Mouse (Mus musculus) layer of hippocampus, postnatal 10 days (tissue): ENCODE measurements around the gene Mgat4a. TPM values are rescaled to one million over a fixed set of nuclear protein-coding genes. Genes with fewer than 3 reads are reported as not detected.

Experiments
- DNase-seq, 2 experiments: peaks; one replicate each; pipeline ENCODE4 v3.0.0; 2021; ENCODE audit warnings: low spot score in 2 of 2
- long read RNA-seq: library from polyadenylated mRNA; stranded (forward); transcript quantifications from one replicate; pipeline ENCODE4 v2.0.0, GENCODE M21; 2023
- total RNA-seq, 2 experiments: library from RNA; stranded (reverse); gene quantifications; 2 replicates each; pipeline ENCODE4 v1.2.3; 2021

The Mgat4a gene
- 10 to 100 TPM; 23.9 to 26.6 TPM for total RNA-seq
- long read RNA-seq, full-length matches to known transcripts, result 1 of 3 reads
- long read RNA-seq, partial matches to known transcripts, result 1 of 3 reads
- long read RNA-seq, other reads (novel, unspliced or antisense), result 1 of 3 reads

DNA sequence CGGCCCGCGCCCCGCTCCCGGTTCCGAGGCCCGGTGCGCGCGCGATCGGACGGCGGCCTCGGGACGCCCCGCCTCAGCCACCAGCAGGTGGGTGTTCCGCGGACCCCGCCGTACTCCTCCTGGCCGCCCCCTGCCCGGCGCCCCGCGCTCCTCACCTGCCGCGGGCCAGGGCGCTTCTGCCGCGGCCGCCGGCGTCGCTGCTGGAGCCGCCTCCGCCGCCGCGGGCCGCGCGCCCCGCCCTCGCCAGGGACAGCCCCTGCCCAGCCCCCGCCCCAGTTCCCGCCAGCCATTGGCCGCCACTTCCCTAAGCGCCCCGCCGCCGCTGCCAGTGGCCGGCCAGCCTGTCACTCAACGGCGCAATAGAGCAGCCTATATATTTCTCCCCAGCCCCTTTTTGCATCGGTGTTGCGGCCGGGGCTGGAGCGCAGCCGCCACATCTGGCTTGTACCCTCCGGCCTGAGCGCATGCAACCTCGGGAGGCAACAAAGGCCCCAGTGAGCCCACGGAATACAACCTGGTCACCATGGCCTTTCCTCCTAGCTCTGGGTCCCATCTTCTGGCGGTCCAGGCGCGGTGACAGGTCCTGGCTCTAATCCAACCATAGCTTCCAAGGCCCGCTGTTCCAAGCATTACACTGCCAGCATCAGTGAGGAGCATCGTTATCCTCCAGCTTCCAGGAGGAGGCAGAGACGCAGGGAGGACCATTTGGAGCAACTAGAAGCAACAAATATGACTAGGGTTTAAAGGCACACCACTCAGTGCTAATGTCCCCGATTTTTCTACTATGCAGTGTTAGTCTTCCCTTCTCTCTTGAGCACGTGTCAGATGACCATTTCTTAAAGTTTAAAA, at the start of gene Mgat4a:
TSS of gene Mgat4a (minus strand) at position 207 of the 849 bp plus-strand sequence.
- peak; percentile 82 to 91 for DNase-seq

DNA sequence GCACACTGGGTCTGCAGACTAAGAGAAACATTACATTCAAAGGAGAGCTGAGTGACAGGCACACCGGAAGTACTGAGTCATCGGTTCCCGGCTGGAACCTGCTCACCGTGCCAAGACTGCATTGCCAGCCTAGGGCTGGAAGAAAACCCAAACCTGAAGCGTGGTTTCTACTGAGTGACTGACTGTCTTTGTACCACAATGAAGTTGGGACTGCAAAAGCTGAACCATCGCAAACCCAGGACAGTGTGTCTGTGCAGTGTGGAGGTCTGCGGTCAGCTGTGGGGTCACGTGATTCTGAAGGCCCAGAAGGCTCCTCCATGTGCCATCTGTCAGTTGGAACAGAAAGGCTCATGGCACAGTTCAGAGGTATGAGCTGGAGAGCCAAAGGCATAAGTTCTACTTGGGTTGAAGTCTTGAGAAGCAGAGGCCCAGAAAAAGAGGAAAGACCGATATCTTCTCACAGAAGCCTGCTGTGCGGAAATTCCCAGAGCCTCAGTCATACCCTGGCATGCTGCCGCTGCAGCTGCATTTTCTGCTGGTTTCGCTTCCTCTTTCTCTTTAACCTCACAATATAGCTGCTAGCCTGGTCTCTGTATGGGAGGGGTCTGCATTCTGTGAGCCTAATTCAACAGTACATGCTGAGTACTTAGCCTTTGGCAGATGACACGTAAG, 45.1 kb upstream of the Mgat4a start:
- DNase-seq, result peak; percentile 37 to 47

DNA sequence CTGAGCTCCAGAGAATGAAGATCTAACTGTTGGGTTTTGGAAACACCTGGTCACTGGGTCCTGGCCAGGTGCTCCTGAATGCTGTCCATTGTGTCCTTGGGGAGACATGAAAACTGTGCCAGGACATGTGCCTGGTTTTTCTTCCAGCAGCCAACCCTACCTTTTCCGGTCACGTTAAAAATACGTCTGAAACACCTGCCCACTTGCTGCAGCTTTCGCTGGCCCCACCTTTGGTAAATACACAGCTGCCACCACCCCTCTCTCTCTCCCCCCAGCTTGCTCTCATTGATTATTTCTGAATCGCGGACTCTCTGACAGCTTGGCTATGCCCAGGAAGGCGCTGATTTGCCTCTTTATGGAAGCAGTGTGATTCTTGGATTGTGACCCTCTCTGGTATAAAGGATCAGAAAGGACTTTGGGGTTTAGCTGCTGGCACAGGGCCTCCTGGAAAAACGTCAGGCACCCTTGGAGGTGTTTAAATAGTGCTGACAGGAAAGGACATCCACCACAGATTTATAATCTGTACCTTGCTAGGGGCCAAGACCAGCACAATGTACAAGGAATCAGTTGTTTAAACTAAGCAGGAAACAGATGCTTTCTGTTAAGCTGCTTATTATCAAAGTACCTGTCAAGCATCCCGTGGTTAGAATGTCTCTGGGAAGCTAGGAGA, 43.1 kb upstream of the Mgat4a start:
- DNase-seq, result no peak

DNA sequence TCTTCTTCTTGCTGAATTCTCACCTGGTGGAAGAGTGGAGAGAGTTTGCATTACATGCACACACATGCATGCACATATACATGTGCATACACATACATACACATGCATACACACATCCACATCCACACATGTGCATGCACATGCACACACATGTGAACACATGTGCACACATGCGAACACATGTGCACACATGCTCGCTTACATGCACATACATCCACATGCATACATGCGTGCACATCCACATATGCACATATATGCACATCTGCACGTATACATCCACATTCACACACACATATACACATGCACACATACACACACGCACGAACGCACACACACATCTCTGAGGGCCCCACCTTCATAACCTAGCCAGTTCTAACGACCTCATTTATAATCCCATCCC, 42.4 kb upstream of the Mgat4a start:
- no peak for DNase-seq

DNA sequence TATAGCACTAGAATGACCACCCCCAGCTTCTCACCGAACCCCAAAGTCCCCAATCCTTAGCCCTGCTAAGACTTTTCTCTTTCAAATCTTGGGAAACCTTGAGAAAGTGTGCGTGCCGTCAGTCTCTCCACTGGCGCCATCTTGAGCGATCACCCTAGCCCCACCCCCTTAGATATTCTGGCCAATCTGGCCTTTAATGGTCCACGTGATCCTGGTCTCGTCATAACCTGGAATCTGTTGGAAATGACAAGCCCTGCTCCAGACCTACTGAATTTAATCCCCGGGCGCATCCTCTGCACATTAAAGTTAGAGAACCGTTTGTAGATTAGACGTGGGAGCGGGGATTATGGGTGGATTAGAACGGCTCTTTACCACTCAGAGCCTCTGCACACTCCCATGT, 38.9 kb upstream of the Mgat4a start:
- no peak for DNase-seq

DNA sequence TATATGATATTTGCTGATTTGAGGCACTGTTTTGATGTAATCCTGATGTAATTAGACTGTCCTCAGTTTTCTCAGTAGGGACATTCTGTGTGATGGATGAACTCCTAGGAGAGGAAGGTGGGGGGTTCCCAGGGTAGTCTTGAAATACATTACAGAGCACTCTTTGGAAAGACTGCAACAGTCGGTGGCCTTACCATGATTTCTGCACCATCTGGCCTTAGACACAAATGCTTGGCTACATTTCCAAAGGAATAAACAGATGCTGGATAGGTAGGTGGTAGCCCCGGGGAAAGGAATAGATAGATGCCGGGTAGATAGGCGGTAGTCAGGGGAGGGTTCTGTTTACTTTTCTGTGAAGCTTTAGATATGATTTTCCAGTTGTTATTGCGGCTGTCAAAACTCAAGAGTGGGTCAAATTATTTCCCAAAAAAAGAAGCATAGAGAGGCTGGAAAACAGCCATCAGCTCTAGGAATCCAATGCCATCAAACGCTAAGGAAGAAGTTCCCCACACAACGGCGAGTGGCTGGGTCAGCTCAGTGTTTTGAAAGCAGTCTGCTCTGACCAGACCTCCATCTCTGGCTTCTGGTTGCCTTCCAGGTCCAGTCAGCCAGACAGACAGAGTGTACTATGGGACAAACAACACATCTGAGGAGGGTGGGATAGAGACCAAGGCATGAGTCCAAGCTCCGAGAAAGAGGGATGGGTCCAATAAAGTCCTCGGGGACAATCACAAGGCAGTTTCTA, 31.9 kb upstream of the Mgat4a start:
- no peak for DNase-seq

DNA sequence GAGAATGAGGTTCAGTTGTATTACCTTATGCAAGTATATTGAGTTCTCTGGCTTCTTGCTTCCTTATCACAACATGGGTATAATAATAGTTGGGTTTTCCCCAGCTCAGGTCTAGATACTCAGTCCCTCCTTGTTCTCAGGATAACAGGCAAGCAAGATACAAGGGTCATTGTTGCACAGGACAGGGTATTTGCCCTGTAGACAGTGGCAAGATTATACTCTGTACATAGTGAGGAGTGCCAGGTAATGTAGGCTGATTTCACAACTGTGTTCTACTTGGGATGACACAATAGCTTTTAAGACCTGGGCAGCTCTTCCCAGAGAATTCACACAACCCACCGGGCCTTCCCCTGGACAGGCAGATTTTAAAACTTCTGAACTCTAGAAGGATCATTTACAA, 27.6 kb upstream of the Mgat4a start:
- no peak for DNase-seq

DNA sequence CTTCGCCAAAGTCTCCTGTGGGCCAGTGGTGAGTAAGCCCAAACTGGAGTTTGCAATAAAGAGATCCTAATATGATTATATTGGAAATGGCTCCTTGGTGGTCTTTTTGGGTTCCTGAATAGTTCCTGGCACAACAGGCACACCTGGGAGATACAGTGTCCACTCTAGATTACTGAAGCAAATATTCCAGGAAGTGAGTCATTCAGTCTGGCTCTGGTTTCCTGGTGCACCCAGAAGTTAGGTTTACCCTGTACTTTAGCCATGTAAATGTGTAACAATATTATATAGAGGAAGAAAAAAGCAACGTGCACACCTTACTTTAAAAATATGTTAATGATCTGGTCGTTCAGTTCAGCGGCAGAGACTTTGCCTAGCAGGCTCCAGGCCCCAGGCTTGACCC, 25.9 kb upstream of the Mgat4a start:
- no peak for DNase-seq

DNA sequence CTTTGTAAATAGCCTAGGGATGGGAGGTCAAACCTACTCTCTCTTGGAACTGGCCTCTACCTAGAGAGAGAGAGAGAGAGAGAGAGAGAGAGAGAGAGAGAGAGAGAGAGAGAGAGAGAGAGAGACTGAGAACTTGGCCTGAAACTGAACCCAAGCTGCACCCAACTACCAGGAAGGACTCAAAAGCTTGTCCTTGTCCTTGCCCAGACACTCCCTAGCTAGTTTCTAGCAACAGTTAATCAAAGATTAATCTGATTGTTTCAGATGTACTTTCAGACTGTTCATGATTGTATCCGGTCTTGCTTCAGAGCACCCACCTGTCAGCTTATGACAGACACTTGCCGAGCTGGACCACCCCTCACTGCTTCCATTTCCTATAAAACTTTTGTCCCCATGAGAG, 25.5 kb upstream of the Mgat4a start:
- DNase-seq, result no peak

DNA sequence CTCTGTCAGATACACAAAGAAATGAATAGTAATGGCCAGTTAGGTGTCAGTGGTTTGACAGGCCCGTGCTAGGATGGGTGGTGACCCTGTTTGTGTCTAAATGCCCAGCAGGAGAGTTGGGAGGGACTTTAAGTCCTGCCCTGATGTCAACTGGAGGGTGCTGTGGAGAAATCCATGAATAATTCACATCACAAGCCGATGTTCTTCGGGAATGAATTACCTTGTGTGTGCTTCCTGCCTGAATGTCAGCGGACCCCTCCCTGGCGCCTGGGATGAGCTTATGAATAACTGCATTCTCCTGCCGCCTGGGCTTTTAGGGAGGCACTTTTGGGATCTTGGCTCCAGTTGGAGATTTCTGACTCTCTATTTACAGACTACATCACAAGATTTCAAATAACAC, 24.6 kb upstream of the Mgat4a start:
- no peak for DNase-seq

DNA sequence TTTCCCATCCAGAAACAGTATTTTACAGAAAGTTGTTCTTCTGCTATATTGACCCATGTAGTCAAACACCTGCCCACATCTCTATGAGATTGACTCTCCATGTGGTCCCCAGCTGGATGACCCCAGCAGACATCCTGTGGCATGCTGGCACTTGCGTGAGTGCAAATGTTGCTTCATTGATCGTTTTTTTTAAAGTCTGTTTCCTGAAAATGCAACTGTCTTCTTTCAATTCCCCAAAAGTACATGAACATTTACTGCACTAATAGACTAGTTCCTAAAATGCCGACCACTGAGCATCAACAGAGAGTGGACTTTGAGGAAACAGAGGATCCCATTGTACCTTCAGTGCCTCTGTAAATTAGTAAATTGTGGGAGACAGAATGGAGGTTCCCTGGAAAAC, 21.1 kb upstream of the Mgat4a start:
- no peak for DNase-seq

DNA sequence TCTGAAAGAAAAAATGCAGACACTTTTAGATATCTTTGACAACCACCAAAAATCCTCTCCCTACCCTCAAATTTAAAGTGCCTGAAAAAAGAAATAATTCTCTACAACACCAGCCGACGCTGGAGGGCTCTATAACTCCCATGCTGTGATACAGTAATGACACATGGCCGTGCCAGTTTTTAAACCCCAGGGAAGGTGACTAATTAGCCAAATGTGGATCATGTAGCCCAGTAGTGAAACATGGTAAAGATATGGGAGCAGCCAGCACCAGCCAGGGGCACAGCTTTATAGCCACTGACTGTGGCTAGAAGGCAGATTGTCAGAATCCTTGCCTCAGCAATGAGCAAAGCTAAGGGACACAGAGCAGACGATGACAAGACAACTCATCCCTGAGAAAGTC, 19.5 kb upstream of the Mgat4a start:
- no peak for DNase-seq

DNA sequence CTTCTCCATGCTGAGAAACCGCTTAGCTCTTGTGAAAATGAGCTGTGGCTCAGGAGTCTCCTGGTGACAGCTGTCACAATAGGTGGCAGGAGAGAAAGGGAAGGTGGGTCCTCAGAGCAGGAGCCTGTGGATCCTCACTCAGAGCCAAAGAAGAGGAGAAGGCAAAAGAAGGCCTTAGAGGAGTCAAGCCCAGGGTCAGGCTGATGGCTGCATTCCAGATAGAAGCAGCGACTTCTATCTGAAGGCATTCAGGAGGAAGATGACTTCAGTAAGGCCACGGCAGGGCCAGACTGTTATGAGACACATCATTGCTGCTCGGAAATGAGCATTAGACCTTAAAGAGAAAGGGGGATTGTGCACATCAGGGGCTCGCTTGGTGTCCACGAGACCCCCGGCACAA, 11.2 kb upstream of the Mgat4a start:
- no peak for DNase-seq

DNA sequence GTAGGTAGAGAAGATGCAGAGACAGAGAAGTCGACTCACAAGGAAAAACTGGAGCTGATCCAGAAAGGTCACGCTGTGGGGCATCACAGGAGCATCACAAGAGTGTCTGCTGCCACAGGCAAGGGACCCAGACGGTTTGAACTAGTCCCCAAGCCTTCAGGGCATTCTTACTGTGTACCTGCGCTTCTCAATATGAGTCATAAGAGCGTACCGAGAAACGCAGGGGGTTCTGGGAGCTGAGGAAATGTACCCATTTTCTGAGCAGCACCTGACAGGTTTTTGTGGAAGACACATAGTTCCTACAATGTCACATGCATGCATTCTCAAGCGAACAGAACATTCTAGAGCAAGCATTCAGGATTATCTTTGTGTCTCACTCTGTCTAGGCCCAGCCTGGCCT, 8.7 kb upstream of the Mgat4a start:
- no peak for DNase-seq

DNA sequence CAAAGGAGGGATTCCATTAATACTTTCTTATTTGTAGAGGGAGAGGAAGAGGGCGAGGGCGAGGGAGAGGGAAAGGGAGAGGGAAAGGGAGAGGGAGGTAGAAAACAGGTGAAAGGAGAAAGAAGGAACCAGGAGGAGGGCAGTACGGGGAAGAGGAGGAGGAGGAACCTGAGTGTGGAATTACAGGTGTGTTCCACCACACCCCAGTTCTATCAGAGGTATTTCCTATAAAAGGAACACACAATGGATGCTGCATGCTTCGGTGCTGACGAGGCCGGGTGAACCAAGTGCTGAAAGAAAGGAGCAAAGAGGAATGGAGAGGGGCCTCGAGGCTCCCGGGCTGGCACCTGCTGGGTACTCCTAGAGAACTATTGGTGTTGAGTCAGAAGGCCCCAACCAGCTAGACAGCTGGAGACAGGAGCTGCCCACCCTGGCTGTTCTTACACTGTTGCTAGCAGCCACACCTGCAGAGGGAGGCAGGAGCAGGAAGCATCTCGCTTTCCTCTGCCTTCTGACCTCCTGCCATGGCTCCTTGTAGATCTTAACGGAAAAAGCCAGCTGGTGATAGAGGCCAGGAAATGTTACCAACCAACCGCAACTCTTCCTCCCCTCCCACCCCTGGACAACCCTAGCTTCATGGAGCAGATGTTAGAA, 5.7 kb upstream of the Mgat4a start:
- no peak for DNase-seq

DNA sequence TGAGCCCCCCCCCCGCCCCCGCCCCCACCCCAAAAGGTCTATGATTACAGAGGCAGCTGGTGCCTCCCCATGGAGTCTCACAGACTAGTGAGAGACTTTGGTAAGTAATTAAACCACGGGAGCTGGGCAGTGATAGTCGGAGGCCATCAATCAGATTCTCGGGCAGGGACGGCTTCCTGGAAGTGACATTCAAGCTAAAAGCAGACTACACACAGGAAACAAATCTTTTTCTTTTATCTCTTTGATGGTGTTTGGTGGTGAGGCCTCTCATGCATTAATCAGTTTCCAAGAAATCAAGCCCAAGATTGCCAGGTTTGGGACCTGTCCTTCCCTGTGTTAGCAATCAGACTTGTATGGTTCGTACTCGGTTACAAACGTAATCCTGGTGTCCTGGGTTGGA, 3.4 kb upstream of the Mgat4a start:
- DNase-seq, result no peak

DNA sequence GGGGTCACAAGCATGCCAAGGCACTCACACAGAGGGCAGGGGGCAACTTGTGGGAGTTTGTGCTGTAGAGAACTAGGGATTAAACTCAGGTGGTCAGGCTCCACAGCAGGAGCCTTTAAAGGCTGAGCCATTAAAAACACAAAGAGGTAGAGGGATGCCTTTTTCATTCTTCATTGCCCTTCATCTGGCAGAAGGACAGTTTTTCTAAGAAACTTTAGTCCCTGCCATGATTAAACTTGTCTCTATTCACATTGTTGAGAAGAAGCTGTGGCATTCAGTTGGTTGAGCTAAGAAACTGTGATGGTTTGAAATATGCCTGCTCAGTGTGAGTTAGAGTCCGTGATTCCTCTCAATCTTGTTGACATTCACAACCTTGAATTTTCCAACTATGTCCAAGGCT, 2.2 kb upstream of the Mgat4a start:
- DNase-seq, result no peak

DNA sequence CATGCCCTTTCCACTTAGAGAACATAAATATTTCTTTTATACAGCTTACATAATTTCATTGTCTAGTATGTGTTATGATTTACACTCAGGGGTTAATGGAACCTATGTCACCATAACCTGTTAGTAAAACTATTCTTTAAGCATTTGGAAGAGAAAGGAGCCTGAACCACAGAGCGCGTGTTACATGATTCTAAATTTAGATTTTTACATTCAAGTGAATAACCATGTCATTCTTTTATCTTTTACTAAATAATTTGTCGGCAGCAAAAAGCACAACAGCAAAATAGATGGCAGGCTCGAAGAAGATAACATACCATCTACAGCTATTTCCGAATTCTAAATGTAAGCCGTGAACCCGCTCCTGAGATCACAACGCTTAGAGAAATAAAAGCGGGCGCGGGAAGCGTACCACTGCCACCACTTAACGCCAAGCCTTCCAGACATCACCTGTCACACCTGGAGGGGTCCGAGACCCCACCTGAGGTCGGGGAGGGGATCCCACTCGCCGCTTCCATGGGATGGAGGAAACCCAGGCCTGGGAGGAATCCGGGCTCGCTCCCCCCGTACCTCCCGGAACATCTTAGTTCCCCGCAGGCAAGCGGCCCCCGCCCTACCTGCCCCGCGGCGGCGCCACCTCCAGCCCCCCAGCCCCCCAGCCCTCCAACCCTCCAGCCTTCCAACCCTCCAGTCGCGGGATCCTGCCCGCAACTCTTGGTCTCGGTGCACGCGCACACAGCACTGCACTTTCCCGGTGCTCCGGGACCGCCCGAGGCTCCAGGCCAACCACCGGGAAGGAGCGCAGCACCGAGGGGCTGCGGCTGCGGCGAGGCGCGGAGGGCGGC, 627 bp downstream of the Mgat4a start:
- DNase-seq, result peak in 1 of 2 experiments; percentile 22

DNA sequence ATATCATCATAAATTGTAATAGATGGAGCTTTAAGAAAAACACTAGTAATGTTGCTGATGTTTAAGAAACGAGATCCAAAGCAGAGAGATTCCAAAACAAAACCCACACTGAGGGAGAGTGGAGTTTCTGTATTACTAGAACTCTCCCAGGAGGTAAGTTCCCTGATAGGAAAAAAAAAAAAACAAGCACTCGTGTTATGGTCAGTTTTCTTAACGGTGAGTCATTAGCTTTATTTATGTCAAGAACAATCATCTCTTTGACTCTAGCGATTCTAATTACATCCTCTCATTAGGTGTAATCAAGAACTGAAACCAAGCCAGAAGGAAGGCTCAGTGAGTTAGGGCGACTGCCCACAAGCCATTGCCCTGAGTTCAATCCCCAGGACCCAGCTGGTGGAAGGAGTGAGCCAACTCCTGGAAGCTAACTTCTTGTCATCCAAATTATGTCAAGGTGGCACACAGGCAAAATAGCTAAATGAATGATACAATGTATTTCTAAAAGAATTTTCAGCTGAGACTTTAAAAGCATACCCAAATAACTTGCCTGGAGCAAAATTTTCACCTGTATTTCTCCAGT, 6.2 kb downstream of the Mgat4a start:
- no peak for DNase-seq

DNA sequence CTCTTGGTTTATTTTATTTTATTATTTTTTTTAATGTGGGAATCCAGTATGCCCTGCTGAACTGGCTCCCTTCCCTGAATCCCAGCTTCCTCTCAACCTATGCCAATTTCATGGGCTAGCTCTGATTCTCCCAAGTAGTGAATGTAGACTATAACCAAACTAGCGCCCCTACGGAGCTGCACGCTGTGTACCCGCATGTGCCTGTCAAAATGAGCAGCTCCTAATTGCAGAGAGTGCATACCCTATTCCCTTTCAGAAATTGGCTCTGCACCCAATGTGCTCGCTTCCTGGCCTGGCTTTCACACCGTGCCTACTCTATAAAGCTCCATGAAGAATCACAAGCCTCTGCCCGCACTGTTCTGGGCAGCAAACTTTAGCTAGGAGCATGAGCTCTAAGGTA, 7.6 kb downstream of the Mgat4a start:
- no peak for DNase-seq
